Mouse (Mus musculus) heart, adult 2 months (tissue): Measurements from ENCODE around the gene Npas1. TPM values are rescaled to one million over a fixed set of nuclear protein-coding genes. Genes with fewer than 3 reads are reported as not detected.
A peak's percentile ranks its signal among the peaks of the same experiment; 100 is the strongest.

Experiments
- DNase-seq, 2 experiments: peaks; one replicate each; pipeline ENCODE4 v3.0.0; 2021
- H3K27ac ChIP-seq: fragments of 200-600 bp; 2 replicates; pipeline ENCODE4 v1.8.1; 2022
- H3K27me3 ChIP-seq: fragments of 200-500 bp; 2 replicates; pipeline ENCODE4 v1.6.1; 2012; ENCODE audit warnings: mild to moderate bottlenecking, low read length, inconsistent platforms, mixed read lengths; ENCODE audit not compliant: control insufficient read depth, insufficient read depth
- H3K36me3 ChIP-seq: fragments of 200-500 bp; 2 replicates; pipeline ENCODE4 v1.6.1; 2012; ENCODE audit warnings: low read length, inconsistent platforms; ENCODE audit not compliant: control insufficient read depth, insufficient read depth
- H3K4me1 ChIP-seq: fragments of 200-500 bp; 2 replicates; pipeline ENCODE4 v1.6.1; 2011; ENCODE audit warnings: low read length; ENCODE audit not compliant: control insufficient read depth, insufficient read depth
- H3K4me3 ChIP-seq: fragments of 200-600 bp; 2 replicates; pipeline ENCODE4 v1.8.1; 2022
- H3K79me2 ChIP-seq: fragments of 200-500 bp; replicated peaks from 2 replicates; pipeline ENCODE4 v1.6.1; 2012; ENCODE audit warnings: mild to moderate bottlenecking, inconsistent platforms, low read length, moderate library complexity, mixed read lengths; ENCODE audit not compliant: control insufficient read depth, insufficient read depth
- H3K9ac ChIP-seq: fragments of 200-500 bp; 2 replicates; pipeline ENCODE4 v1.6.1; 2012; ENCODE audit warnings: low read depth, mild to moderate bottlenecking, control low read depth, inconsistent platforms, low read length, mixed read lengths
- CTCF ChIP-seq: fragments of 200-600 bp; IDR thresholded peaks from 2 replicates; pipeline ENCODE4 v1.8.1; 2022; ENCODE audit warnings: antibody characterized with exemption, mild to moderate bottlenecking, moderate library complexity
- EP300 ChIP-seq: fragments of 200-500 bp; IDR thresholded peaks from 2 replicates; pipeline ENCODE4 v1.6.1; 2011; ENCODE audit warnings: low read depth, low read length, control low read depth; ENCODE audit not compliant: insufficient read depth
- POLR2A ChIP-seq: fragments of 200-500 bp; IDR thresholded peaks from 2 replicates; pipeline ENCODE4 v1.6.1; 2011; ENCODE audit warnings: mild to moderate bottlenecking, low read depth, low read length, control low read depth; ENCODE audit not compliant: insufficient read depth
- WGBS: fragments of 180-500 bp; shearing (Covaris S2); methylation state at CpG from one replicate; pipeline ENCODE4 v1.1.7; 2018; 5-methylcytosine and 5-hydroxymethylcytosine counted together
- intact Hi-C: fragments of 180-260 bp; cut with DNase I; formaldehyde crosslinking; loops from one replicate; pipeline ENCODE4 v1.15.1; 2025
- polyA plus RNA-seq: library from polyadenylated mRNA; depleted of rRNA; stranded (reverse); fragments of >200 nt; gene quantifications from 2 replicates; pipeline ENCODE4 v1.2.3, GENCODE M21; 2012
- total RNA-seq, 2 experiments: library from RNA; stranded (reverse); gene quantifications; 2 replicates each; pipeline ENCODE4 v1.2.3; 2021

The Npas1 gene
- total and polyA plus RNA-seq, 3 experiments, result not detected

DNA sequence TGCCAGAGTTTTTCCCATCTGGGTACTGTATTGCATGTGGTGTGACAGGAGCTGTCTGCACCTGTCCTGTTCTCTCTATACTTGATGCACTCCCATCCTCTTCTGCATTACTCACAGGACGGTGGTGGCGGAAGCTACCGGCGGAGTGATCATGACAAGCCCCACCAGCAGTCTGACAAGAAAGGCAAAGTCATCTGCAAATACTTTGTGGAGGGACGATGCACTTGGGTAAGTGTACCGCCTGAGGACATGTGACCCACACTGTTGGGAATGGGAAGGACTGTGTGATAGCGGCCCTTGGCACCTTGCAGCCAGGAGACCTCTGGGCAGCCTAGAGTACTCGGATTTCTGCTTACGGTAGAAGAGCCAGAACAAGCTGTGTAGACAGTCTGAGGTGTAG is 53.8 kb downstream of the Npas1 start:
- intact Hi-C loops, result loop anchor here (10.0 kb wide), 1 partner anchor 49 kb away; no protein-coding TSS in a partner anchor
- Histone ChIP-seq H3K9ac (no peak overlapping the region), H3K36me3 (0 out of 2 replicates have a peak, but pooled peaks cover 2% of the 10 kb centered on the region), H3K4me1 (no peaks in the 10 kb centered on the region; the same call in 1 of the 2 replicates), H3K27ac (no peak overlapping the region), H3K27me3 (no peaks in the 10 kb centered on the region), H3K79me2 (no peaks in the 10 kb centered on the region), H3K4me3 (no peak overlapping the region)
- TF ChIP-seq EP300 (no peak), POLR2A (no peak), CTCF (no peak)
- 70% methylated on average over 9 of the region's 9 CpGs for WGBS
- DNase-seq, result no peak

DNA sequence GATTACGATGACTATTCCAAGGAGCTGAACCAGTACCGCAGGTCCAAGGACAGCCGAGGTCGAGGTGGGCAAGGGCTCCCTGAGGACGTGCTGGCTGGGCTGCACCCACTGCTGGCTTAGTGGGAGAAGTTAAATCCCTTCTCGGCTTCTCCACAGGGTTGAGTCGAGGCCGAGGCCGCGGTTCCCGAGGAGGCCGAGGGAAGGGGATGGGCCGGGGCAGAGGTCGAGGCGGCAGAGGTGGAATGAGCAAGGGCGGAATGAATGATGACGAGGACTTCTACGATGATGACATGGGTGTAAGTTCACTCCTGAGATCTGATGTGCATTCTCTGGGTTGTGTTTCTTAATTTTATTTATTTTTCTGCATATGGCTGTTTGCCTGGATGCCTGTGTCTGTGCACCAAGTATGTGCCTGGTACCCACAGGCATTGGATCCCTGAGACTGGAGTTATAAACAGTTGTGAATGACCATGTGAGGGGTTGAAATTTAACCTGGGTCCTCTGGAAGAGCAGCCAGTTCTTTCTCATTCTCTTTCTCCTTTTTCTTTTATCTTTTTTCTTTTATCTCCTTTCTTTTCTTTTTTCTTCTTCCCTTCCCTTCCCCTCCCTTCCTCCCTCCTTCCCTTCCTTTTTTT is 55.2 kb downstream of the Npas1 start:
- Histone ChIP-seq H3K9ac (no peak overlapping the region), H3K4me1 (no peaks in the 10 kb centered on the region; the same call in 1 of the 2 replicates), H3K36me3 (peaks cover 5% of the 10 kb centered on the region; the same call in 1 of the 2 replicates), H3K27ac (no peak overlapping the region), H3K79me2 (no peaks in the 10 kb centered on the region), H3K4me3 (no peak overlapping the region), H3K27me3 (no peaks in the 10 kb centered on the region)
- no peak for DNase-seq
- TF ChIP-seq CTCF (no peak), EP300 (no peak), POLR2A (no peak)
- WGBS, result 87% methylated on average over 18 of the region's 18 CpGs
- intact Hi-C loops, result loop anchor here (10.0 kb wide), 1 partner anchor 48 kb away; no protein-coding TSS in a partner anchor

DNA sequence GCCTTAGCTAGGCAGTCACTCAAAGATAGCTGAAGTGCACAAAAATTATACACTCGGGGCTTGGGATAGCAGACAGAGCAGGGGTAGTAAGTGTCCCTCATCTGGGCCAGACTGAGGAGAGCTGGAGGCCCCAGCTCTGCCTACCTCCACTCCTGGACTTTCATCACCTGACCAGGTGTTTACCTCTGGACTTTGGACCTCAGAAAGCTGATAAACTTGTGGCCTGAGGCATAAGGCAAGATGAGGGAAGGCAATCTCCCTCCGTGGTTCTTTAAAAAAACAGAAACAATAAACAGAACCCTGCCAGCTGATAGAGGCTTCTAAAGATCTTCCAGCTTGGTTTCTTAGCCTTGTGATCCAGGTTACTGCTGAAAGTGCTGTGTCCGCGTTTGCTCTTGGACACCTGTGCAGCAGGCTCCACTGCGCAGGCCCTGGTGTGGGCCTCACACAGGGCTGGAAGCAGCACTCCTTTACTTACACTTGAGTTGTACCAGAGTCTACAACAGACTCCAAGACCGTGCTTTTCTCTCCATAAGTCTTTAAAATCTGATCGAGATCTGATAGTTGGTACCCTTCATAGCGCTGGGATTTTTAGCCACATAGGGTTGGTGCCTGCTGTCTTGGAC is 56.9 kb downstream of the Npas1 start:
- peaks cover 8% of the 10 kb centered on the region; the same call in 1 of the 2 replicates for H3K36me3 ChIP-seq
- 87% methylated on average over 8 of the region's 8 CpGs for WGBS

DNA sequence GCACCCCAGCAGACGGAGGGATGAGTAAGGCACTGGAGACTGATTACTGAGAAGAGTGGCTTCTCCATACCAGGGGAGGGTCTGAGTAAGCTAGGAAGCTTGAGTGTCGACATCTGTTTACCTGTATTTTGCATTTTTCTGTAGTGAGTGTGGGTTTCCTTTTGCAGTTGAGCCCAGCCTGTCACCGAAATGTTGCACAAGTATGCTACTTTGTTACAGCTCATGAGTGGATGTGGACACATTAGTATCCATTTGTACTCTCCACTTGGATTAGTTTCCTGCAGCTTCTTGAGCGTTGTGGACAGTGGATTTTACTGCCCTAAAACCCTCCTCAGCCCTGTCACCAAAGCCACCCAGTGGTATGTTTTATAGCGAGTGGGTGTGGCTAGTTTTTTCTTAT is 58.8 kb downstream of the Npas1 start:
- Histone ChIP-seq H3K27ac (no peak overlapping the region), H3K4me1 (peaks cover 9% of the 10 kb centered on the region), H3K4me3 (no peak overlapping the region), H3K36me3 (peaks cover 8% of the 10 kb centered on the region; the same call in 1 of the 2 replicates), H3K9ac (no peak overlapping the region), H3K79me2 (no peaks in the 10 kb centered on the region), H3K27me3 (no peaks in the 10 kb centered on the region)
- DNase-seq, result no peak
- no peak for TF ChIP-seq POLR2A
- no peak for TF ChIP-seq EP300
- no peak for TF ChIP-seq CTCF
- intact Hi-C loops, result no loop called here
- 81% methylated on average over 5 of the region's 5 CpGs for WGBS

More for the DNA sequence above, 56.9 kb downstream of the Npas1 start:
- Histone ChIP-seq H3K27me3 (no peaks in the 10 kb centered on the region), H3K4me3 (no peak overlapping the region), H3K79me2 (no peaks in the 10 kb centered on the region), H3K27ac (no peak overlapping the region), H3K4me1 (peaks cover 9% of the 10 kb centered on the region), H3K9ac (no peak overlapping the region)
- no peak for DNase-seq
- intact Hi-C loops, result loop anchor here (10.0 kb wide), 1 partner anchor 46 kb away; no protein-coding TSS in a partner anchor
- TF ChIP-seq POLR2A (no peak), EP300 (no peak), CTCF (no peak)

DNA sequence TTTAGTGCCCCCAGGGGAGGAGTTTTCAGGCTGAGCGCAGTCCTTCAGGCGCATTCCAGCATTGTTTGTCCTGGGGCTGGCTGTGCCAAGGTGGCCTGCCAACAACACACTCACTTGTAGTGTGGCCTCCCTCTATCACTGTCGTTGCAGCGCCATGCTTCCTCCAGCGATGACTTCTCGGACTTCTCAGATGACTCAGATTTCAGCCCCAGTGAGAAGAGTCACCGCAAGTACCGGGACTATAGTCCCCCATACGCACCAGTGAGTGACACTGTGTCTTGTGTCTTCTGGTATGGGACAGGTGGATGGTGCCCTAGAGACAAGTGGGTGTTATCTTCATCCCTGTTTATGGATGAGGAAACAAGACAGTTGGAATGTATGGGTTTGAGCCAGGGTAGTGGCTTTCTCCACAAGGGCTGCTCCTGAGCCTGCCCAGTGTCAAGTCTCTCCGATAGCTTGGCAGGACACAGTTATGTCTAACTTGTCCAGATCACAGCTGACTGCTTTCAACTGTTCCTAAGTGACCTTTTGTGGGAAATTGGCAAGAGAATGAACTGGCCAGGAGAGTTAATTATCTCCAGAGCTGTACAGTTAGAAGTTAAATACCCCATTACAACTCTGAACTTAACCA is 60.3 kb downstream of the Npas1 start:
- intact Hi-C loops, result no loop called here
- peak overlapping the region; percentile 22; the same call in 1 of the 2 replicates for H3K4me3 ChIP-seq
- 0 out of 2 replicates have a peak, but pooled peaks have one; percentile 24 for TF ChIP-seq POLR2A
- peak; percentile 67; the same call in 1 of the 2 replicates for TF ChIP-seq EP300
- no peak for TF ChIP-seq CTCF

More for the DNA sequence above, 60.3 kb downstream of the Npas1 start:
- peaks cover 9% of the 10 kb centered on the region for H3K4me1 ChIP-seq
- no peaks in the 10 kb centered on the region for H3K27me3 ChIP-seq
- DNase-seq, result peak; percentile 64 to 72
- H3K9ac ChIP-seq, result no peak overlapping the region
- peak overlapping the region; percentile 74 for H3K27ac ChIP-seq
- H3K79me2 ChIP-seq, result no peaks in the 10 kb centered on the region
- WGBS, result 41% methylated on average over 10 of the region's 10 CpGs
- H3K36me3 ChIP-seq, result peaks cover 8% of the 10 kb centered on the region; the same call in 1 of the 2 replicates
